Mouse (Mus musculus) megakaryocyte-erythroid progenitor cell, adult 5-6 weeks (primary cell): ENCODE results near the gene Fh1. TPM values are rescaled to one million over a fixed set of nuclear protein-coding genes. Genes with fewer than 3 reads are reported as not detected.

ENCODE experiments used
- ATAC-seq: replicated peaks from 2 replicates; pipeline ENCODE4 v1.8.0; 2016; ENCODE audit warnings: mild to moderate bottlenecking, inconsistent platforms; ENCODE audit not compliant: severe bottlenecking, poor library complexity, low FRiP score, low TSS enrichment
- total RNA-seq, 2 experiments: library from RNA; stranded (forward) in 1 of 2; stranded (reverse) in 1 of 2; fragments of 200-1000, 215-1000 nt in 1 of 2; fragments of >200 nt in 1 of 2; fragmentation: Nextera tagmentation in 1 of 2; gene quantifications; 2 replicates each; pipeline ENCODE4 v1.2.3; 2014 to 2017

The Fh1 gene
- total RNA-seq, 2 experiments from 2014 or later: 87.3 to 99.2 TPM

- no peak for ATAC-seq
These were observed 63.1 kb downstream of the Fh1 start for GRCm38 (mm10) chr1:175562379-175562778.

GRCm38 (mm10) chr1:175561806-175562205 lies 63.6 kb downstream of the Fh1 start:
- no peak for ATAC-seq

- no peak for ATAC-seq
These were observed 70.8 kb downstream of the Fh1 start for GRCm38 (mm10) chr1:175554641-175555040.

GRCm38 (mm10) chr1:175552474-175552873 lies 73.0 kb downstream of the Fh1 start:
- ATAC-seq: no peak

GRCm38 (mm10) chr1:175550586-175550985 lies 74.8 kb downstream of the Fh1 start:
- ATAC-seq: no peak

Other genes with a start within 250 kb of the Fh1 start
- not detected in 2 replicates for gene Rgs7, start 133.1 kb downstream of the Fh1 start, total RNA-seq (2014; fragmentation: Nextera tagmentation)
- gene Rgs7, start 133.1 kb downstream of the Fh1 start, total RNA-seq (2017): not detected in 2 replicates
- gene Kmo, start 5.3 kb downstream of the Fh1 start, total RNA-seq (2014; fragmentation: Nextera tagmentation): 0.87 and 1.8 TPM in 2 replicates
- 0.27 and 0.38 TPM in 2 replicates for gene Kmo, start 5.3 kb downstream of the Fh1 start, total RNA-seq (2017)
- 0.72 TPM in 1 of 2 replicates, not detected in the other for gene Opn3, start 67.1 kb upstream of the Fh1 start, total RNA-seq (2014; fragmentation: Nextera tagmentation)
- 0.23 and 1.1 TPM in 2 replicates for gene Opn3, start 67.1 kb upstream of the Fh1 start, total RNA-seq (2017)
- gene Chml, start 67.3 kb upstream of the Fh1 start, total RNA-seq (2014; fragmentation: Nextera tagmentation): 7.0 and 12.6 TPM in 2 replicates
- gene Chml, start 67.3 kb upstream of the Fh1 start, total RNA-seq (2017): 12.5 and 15.8 TPM in 2 replicates
- not detected in 2 replicates for gene Wdr64, start 73.0 kb upstream of the Fh1 start, total RNA-seq (2014; fragmentation: Nextera tagmentation)
- gene Wdr64, start 73.0 kb upstream of the Fh1 start, total RNA-seq (2017): not detected in 2 replicates